Mouse (Mus musculus) NIH3T3 (cell line): ENCODE measurements around the gene Txlna.
A peak's percentile ranks its signal among the peaks of the same experiment; 100 is the strongest.

Source experiments
- DNase-seq: peaks from one replicate; pipeline ENCODE4 v3.0.0-alpha.2; 2012; ENCODE audit warnings: low read depth

The Txlna gene

DNA sequence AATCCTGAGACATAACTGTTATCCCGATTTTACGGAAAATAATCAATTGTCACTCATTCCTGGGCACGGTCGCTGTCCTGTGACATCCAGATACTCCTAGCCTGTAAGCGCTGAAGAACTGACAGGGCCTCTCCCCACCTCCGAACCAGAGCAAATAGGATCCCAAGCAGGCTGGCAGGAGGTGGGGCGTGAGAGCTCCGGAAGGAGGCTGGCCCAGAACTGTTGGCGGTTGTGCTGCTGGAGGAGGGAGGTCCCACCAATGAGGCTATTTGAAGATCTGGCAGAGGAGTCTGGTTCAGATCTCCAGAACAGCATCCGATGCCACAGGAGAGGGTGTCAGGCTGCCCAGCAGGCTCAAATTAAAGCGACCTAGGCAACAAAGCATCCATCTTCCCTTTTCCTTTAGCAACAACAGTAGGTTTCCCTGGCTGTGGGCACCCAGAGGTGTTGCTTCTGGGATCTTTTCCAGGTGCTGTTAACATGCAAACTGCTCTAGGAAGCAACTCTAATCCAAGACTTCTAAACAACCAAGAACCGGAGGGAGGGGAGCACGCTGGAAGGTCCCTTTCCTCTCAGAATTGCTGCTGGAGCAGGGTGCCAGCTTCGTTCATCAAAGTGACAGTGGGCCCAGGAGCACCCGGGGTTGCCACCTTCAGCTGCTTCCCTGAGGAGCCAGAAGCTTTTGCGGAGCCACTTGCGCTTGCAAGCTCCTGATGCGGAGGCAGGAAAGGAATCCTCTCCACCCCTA, 16.4 kb downstream of the Txlna start:
- peak; percentile 94 for DNase-seq

DNA sequence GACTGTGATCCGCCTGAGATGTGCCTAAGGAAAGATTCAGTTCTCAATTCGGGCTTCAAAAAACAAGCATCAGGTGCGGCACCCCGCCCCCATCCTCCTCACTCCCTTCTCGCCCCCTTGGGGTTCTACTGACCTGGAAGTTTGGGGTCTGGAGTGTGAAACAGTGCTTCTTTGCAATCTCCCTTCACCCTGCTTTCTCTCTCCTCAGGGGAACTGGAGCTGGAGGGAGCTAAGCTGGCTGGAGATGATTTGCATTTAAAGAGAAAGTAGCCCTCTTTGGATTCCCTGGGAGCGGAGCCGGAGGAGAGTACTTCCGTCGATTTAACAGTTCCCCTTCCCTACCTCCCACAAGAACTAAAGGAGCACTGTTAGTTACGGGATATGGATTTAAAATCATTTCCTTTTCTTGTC, 17.2 kb downstream of the Txlna start, which contains the start of gene Ccdc28b:
Gene Ccdc28b, minus strand, starts transcription at position 267 of the 411 bp plus-strand sequence.
- DNase-seq, result peak; percentile 68

DNA sequence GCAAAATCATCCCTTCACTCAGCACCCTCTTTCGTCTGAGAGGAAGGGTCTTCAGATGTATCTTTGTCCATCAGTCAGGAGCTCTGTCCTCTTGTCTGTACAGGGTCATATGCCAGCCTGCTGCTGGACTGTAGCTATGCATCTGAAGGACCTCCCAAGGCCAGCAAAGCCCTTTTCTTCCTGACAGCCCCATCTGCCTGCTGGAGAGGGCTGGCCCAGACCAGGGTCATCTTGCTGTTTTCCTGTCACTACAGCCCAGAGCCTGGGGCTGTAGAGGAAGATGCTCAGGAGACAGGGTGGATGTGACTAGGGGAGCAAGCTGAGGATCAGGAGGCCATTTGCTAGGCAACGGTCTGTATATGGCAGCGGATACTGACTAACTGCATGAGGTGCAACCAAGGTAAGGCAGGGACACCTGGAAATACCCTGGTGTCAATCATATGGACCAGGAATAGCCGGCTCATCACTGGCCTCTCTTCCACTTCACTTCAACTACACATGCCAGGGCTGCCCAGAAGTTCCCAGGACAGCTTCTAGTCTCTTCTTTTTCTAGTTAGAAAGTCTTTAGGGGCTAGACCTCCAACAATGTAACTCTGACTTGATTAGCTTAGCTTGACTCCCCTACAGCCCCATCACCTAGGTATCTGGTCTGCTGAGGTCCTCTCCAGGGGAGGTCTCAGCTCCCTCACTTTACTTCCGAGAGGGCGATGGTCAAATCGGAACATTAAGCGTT, 17.9 kb downstream of the Txlna start:
- DNase-seq, result peak; percentile 19

- no peak for DNase-seq
These were observed 18.6 kb downstream of the Txlna start for GRCm38 (mm10) chr4:129622120-129622802.

DNA sequence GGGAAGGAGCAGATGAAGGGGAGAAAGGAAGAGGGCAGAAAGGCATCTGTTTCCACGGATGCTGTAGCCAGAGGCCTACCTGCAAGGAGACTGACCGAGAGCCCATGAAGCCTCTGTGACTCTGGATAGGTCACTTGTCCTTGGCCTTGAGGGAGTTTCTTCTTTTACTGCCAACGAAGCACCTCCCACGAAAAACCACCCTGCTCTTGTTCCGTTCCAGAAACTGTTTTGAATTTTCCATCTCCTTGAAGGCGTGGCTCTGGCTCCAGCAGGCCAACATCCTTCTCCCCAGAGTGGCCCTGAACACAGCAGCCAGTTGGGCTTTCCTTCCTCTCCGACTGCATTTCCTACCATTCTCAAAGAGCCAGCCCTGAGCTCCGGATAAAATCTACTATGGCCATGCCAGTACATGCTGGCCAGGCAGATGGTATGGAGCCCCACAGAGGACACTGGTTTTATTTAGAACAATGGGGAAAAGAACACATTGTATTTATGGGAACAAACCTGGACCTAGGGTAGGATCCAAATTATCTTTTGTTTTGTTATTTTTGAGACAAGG, 19.5 kb downstream of the Txlna start:
- DNase-seq, result no peak

- no peak for DNase-seq
These were observed 20.2 kb downstream of the Txlna start for GRCm38 (mm10) chr4:129620419-129621282.

GRCm38 (mm10) chr4:129618786-129619691, 21.8 kb downstream of the Txlna start, which contains the start of gene Iqcc:
Iqcc (minus strand) TSS chr4:129619099.
- peak; percentile 98 for DNase-seq

- no peak for DNase-seq
These were observed 22.8 kb downstream of the Txlna start for GRCm38 (mm10) chr4:129618031-129618430.

DNA sequence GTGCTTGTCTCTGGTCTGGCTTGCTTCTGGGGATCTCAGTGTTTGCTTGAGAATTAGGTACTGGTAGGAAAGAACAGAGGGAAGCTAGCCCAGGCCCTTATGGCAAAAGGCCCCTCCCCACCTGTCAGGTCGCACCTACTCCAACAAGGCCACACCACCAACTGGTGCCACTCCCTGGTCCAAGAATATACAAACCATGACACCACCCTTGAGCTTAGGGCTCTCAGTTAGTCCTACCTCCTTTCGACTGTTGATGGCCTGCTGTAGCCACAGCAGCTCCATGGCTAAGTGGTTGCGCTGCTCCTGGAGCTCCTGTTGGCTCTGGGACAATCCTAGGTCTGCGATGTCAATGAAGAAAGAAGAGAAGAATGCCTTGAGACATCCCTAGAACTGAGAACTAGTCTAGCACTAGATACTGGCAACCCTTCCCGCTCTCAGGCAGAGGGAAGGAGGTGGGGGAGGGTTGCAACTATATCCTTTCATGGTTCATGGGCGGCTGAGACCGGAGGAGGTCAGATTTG, 23.7 kb downstream of the Txlna start:
- no peak for DNase-seq

DNA sequence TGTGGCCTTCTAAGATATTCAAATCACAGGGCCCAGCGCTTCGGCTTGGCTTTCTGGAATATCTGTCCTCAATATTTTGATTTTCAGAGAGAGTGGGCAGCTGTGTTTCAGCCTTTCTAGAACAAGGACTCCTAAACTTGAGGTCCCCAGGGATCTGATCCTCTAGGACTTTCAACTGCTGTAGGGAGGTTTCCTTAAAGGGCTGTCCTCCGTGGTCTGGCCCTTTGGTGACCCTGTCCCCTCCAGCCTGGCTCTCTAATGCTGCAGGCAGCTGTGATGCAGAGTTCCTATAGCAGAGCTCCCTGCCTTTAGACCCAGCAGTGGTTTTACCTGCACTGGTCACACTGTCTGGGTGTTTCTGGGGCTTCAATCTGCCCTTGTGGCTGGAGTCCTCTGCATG, 24.2 kb downstream of the Txlna start:
- no peak for DNase-seq

GRCm38 (mm10) chr4:129615801-129616290, 25.0 kb downstream of the Txlna start:
- DNase-seq, result no peak

DNA sequence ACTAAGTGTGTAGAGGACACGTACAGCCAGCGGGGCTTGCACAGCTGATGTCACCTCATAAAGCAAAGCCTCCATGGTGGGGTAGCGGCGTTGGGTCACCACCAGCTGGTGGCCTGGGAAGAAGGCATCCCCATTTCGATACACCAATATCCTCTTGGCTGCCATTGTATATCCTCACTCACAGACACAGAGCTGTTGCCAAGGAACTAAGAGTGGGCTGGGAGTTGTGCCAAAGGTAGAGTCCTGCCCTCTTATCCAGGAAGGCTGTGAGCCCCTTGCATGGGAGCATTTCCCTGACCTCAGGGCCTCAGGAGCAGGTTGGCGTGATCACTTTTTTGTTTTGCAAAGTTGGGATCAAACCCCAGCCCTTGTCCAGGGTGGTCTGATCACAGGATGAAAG, 26.8 kb downstream of the Txlna start, which contains the start of gene Dcdc2b:
Gene Dcdc2b, minus strand, starts transcription at position 165 of the 400 bp plus-strand sequence.
- peak; percentile 31 for DNase-seq

DNA sequence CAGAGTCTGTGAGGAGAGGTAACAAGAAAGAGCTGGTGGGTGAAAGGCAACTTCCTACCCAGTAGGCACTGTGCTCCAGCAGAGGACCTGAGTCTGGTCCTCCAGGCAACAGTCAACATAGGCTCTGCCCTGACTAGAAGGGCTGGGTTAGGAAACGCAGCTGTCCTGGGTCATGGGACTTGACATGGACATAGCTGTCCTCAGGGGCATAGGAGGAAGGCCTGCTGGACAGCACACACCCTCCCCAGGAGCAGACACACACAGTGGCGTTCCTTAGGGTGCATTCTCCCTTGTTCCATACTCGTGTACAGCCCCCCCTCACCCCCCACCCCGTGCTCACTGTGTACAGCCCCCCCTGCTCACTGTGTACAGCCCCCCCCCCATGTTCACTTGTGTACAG, 30.4 kb downstream of the Txlna start:
- no peak for DNase-seq

- no peak for DNase-seq
These were observed 30.8 kb downstream of the Txlna start for GRCm38 (mm10) chr4:129610026-129610425.

DNA sequence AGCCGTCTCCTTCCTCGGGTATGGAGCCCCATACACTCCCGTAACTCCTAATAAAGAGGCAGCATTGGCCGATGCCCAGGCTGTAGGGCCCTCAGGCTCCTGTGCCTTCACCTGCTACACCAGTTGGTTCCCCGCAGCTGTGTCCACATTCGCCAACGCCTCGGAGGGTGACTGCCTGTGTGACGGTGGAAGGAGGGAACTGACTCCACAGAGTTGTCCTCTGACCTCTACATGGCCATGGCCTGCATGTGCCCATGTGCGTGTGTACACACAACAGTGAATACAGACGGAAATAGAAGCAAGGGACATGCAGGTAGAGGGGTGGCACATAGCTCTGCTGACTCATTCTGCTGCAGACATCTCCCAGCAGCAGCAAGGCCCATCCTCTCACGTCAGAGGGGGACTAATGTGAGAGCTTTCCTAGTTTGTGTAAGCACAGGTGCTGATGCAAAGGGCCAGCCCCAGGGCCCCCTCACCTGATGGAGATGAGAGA, 31.7 kb downstream of the Txlna start:
- no peak for DNase-seq

DNA sequence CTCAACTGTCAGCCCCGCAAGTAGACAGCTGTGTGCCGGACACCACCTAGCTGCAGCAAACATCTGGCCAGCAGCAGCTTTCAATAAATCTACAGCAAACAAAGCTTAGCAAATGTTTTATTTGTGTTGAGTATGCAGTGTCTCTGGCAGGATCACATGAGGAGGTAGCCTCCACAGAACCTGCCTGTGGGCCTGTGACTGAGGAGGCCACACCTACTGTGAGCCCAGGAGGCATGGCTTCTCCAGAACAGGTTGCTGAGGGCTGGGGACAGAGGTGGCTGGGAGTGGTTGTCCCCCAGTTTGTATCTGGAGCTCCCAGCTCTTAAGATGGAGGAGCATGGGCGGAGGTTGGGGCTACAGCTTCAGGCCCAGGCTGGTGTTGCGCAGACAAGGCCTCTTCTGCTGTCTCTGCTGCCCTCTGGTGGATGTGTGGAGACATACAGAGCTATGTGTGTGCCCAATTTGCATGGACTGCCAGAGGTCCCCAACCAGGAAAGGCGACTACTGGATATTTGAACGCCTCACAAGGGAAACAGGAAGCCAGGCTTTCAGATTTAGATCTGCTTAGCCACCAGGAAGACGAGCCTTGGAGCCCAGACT, 32.3 kb downstream of the Txlna start:
- peak; percentile 95 for DNase-seq

DNA sequence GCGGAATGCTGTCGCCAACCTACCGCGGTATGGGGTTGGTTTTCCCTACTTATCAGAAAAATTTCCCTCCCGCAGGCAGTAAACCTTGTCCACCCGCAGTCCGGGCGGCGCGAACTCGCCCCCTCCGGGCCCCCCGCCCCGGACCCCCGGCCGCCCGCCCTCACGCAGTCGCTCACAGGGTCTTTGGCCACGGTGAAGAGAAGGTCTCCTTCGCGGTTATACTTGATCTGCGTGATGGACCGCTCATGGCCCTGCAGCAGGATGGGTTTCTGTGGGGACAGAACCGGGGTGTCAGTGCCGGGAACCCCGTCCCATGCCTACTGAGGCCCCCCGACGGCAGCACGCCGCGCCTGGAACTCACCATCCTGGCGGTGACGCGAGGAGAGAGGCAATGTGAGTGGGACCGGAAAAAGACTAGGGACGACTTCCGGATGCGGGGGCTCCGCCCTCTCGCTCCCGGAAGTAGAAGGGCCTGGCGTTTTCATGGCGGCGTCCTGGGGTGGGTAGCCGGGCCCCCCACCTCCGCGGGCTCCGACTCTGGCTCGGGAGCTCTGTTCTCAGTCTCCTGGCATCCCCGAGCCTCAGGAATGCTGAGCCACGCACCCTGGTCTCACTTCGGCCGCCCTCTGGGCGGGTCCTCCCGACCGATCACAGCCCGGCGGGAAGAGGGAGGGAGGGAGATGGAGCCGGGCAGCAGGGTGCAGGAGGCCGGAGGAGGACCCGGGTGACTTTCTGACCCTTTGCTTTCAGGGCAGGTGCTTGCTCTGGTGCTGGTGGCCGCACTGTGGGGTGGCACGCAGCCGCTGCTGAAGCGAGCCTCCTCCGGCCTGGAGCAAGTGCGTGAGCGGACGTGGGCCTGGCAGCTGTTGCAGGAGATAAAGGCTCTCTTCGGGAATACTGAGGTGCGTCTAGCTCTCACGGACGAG, 40.4 kb downstream of the Txlna start, which contains the start of the genes Eif3i and Tmem234:
Gene Eif3i, minus strand, starts transcription at position 416 of the 926 bp plus-strand sequence.
Gene Tmem234, plus strand, starts transcription at position 436 of the 926 bp plus-strand sequence.
- peak; percentile 90 for DNase-seq

GRCm38 (mm10) chr4:129588865-129589264, 52.0 kb downstream of the Txlna start:
- DNase-seq, result no peak
